Mouse (Mus musculus) kidney, adult 18-20 months (tissue): ENCODE measurements around the gene Rhoc.
"Not testable (repeated sequence)": the region's sequence is repeated elsewhere in the genome, so short reads cannot be mapped to it uniquely, and the experiment has no call there.

Experiments used
- DNase-seq: peaks from one replicate; pipeline ENCODE4 v3.0.0; 2021

Gene Rhoc

DNA sequence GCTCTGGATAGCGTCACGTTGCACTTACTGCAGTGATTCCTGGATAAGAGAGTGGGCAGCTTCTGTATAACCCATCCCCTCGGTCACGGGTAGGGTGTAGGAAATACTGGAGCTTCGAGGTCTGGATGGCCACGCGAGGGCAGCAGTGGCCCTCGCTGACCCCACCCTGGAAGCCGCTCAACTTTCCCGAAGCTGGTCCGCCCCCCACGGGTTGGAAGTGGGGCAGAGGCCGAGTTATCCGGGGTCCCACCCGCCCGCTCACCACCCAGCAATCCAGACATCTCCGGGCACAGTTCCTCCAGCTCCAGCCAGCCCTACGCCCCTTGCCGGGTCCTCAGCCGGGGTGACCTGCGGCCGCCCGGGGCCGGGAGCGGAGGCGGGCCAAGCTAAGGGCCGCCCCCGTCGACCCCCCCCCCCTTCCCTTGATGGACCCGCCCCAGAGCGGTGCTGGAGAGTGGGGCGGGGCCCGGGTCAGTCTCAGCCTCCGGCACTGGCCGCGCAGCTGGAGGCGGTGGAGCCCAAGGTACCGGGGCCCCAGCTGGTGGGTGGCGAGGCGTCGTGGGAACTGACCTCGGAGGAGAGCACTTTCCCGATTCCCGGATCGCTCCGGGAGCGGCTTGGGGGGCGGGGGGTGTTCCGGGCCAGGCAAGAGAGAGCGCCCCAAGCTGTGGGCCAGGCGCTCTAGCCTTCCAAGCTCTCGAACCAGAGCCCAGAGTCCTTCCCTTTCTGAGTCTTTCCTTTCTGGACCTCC lies 561 bp downstream of the Rhoc start:
- DNase-seq = peak; percentile 90

DNA sequence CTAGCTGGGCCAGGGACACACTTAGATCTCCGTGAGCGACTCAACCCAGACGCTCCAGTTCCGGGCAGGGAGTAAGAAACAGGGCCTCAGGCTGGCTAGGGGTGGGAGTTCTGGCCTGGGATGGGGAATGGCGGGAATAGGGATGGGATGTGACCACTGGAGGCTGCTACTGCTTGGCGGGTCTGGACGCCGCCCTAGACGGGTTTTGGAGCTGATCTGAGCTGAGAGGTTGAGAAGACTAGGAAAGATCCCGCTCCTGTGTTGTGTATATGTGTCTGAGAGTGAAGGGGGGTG lies 1.1 kb downstream of the Rhoc start:
- DNase-seq = no peak

DNA sequence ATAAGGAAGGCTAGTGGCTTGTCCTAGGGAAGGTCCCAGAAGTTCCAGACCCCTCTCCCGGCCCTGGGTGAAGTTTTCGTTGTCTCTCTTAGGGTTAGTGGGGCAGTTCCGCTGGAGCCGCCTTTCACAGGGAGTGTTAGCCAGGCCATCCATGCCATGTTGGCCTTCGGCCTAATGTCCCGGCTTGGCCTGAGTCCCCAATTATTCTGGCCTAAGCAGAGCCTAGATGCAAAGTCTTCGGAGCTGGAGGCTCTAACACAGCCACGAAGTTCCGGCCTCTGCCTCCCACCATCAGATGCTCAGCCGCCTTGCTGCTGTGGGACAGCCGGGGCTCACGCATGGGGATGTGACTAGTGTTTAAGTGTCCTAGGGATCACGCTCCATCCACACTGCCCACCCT lies 1.6 kb downstream of the Rhoc start:
- DNase-seq = peak; percentile 74

DNA sequence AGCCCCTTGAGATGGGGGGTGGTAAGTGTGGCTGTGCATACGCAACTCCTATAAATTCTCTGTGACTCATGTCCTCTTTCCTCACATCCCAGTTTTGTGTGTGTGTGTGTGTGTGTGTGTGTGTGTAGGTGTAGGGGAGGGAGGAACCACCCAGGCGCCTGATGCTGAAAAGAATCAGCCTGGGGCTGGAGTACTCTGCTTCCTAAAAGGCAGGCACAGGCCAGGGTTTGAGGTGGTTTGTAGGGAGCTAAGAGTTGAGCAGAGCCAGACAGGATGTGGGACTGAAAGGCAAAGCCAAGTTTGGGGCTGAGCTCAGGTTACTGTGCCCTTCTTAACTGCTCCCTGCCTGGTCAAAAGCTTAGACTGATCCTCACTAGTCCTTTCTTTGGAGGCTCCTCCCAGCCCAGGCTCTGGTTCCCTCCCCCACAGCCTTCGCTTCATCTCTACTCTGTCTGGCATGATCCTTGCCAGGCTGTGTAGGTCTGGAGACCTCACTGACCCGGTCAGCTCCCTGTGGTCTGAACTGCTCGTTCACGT lies 2.3 kb downstream of the Rhoc start:
- DNase-seq = peak; percentile 47

DNA sequence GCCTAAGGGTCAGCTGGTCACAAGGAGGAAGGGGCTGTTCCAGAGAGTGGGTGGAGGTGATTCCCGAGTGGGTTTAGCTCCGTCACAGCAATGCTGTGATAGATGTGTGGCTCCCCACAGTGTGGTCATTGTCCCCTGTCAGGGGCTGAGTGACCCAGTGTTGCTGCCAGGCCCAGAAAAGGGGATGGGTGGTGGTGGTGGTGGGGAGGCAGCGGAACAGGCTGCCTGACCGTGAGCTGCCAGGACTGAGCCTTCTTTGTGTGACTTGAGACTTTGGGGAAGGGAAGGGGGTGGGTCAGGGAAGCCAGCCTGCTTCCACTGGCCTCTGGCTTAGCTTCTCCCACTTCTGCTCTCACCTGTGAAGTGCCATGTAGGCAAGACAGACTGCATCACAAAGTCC lies 2.8 kb downstream of the Rhoc start:
- no peak for DNase-seq

DNA sequence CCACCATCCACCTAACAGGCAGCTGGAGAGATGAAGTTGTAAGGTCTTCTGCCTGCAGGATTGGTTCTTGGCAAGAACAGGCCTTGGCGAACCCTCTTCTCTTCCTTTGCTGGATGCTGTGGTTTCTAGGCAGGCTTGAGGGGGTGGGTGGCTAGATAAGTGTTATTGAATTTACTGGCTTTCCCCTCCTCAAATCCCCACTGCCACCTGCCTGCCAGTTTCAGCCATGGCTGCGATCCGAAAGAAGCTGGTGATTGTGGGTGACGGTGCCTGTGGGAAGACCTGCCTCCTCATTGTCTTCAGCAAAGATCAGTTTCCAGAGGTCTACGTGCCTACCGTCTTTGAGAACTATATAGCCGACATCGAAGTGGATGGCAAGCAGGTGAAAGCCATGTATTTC lies 3.5 kb downstream of the Rhoc start:
- no peak for DNase-seq

DNA sequence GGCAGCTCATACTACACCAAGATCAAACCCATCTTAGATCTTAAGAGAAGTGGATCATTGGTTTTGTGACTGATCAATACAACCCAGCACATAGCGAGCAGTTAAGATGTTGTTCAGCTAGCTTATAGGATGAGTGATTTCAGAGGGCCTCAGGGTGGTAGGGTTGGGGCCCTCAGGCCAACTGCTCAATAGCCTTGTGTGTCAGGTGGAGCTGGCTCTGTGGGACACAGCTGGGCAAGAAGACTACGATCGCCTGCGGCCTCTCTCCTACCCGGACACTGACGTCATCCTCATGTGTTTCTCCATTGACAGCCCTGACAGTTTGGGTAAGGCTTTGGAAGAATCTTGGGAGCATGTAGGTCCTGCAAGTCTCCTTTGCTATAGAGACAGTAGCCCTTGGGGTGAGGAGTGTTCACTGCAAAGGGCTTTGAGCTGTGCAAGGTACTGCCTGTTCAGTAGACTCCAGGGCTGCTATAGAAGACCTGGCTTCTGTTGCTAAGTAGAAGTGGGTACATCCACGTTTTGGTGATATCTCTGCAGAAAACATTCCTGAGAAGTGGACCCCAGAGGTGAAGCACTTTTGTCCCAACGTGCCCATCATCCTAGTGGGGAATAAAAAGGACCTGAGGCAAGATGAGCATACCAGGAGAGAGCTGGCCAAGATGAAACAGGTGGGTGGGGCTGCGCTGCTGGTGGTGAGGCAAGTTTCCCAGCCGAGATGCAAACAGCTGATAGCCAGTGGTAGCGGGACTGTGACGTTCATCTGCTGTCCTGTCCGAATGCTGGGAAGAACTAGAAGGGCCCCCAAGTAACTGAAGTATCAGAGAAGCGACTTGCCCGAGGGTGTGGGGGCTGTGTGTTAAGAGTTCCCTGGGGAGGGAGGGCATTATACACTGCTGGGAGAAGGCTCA lies 4.4 kb downstream of the Rhoc start:
- DNase-seq = no peak

DNA sequence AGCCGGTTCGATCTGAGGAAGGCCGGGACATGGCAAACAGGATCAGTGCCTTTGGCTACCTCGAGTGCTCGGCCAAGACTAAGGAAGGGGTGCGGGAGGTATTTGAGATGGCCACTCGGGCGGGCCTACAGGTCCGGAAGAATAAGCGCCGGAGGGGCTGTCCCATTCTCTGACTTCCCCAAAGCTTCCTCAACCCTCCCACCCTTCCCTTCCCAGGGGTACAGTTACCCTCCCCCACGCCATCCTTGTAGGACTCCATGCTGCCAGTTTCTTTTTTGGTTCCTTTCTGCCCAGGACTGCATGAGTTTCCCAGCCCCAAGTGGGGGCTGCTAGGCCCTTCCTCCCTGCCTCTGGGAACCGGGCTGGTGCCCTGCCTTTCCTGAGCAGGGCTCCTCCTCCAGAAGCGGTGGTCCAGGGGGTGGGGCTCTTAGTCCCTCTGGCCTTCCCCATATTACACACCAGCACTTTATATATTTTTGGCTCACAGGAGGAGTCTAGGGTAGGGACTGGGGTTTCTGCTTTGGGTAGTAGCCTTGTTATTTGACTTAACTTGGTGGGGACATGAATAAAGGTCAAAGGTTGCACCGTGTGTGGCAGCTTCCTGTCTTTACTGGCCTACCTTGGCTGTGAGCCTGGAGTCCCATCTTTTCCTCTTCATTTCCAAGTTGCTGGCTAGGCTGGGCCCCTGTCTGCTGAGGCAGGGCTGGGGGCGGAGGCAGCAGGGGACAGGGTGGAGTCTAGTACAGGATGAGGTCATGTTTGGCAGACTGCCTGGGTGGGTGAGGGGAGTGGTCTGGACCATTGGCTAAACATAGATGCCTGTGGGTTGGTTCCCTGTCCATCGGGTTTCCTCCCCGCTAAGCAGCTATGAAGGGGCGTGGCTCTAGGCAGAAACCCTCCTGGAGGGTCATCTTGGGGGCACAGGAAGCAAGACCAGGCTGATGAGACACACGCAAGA lies 6.0 kb downstream of the Rhoc start:
- DNase-seq = peak; percentile 95

DNA sequence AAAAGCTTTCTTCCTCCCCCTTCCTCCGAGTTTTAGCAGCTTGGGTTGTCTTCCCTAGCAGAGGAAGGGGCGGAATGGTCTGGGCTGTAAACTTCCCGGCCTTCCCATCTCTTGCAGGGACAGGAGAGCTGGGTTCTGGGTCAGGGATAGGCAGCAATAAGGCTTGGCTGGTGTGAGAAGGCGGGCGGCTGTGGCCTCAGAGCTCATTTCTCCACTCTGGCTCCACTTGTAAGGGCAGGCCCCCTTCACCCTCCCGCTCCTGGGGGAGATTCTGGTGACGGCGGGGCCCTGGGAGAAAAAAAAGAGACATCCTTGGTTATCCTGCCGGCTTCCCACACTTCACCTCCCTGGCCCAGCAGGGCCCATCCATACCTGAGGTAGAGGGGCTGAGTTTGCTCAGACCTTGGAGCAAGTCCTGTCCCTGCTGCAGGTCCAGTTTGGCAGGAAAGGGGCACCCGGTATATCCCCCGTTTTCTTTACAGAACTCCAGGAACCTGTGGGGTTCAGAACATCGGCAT lies 6.8 kb downstream of the Rhoc start:
- no peak for DNase-seq

DNA sequence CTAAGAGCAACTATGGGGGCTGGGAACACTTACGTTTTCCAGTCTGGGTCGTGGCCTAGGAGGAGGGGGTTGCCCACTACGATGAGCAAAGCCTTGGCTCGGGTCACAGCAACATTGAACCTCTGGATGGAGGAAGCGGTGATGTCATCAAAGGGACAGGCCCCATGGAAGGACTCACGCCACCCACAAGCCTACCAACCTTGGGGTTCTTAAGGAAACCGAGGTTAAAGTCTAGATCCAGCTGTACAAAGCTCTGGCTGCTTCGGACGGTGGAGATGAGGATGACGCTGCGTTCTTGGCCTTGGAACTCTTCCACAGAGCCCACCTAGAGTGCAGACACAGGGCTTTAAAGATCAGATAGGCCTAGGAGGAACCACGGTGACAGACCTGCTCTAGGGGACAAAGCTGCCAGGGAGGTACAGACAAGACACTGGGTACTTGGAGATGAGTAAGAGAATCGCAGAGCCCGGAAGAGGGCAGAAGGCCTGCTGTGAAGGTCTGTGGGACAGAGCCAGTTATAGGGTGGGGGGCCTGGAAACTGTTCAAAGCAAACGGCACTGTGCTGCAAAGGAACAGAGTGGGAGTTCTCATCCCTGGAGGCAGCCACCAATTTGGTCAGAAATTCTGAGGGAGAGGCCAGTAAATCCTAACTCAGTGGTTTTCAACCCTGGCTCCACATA lies 7.6 kb downstream of the Rhoc start:
- DNase-seq = peak; percentile 18

DNA sequence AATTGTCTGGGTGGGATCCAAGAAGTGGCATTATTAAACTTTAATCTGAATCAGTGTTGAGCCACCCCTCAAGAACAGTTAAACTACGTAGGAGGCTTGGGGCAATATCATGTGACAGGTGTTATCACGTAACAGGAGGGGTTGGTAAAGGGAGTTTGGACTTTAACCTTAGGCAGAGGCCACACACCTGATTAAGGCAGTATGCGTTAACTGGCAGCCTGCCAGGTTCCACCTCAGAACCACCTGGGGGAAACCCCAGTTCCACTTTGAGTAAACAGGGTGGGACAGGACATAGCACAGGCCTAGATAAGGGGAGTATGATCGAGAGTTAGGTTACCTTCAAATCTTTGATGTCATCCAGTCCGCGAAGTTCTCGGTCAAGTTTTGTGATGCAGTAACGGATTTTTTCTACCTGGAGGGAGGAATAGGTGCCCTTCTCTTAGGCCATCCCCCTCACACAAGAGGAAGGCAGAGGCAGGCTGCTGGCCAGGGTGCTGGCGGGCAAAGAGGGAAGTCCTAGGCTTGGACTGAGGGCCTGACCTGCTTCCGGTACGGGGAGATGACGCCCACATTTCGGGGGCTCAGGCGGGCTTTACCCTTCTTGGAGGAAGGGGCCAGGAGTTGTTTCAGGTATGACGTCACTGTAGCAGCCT lies 8.4 kb downstream of the Rhoc start:
- DNase-seq = peak; percentile 70

DNA sequence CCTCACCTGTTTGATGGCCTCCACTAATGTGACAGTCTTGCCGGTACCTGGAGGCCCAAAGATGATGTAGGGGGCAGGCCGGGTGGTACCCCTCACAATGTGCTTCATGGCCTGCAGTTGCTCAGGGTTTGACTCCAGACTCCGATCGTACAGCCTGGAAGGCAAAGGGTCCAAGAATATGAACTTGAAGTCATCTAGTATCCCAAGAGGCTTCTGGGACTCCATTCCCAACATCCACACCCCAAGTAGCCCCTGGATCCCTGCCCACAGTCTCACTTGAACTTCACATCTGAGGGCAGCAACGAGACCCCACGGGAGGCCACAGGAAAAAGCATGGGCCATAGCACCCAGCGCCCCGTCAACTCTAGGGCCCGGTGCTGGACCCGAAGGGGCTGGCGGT lies 12.5 kb downstream of the Rhoc start:
- no peak for DNase-seq

DNA sequence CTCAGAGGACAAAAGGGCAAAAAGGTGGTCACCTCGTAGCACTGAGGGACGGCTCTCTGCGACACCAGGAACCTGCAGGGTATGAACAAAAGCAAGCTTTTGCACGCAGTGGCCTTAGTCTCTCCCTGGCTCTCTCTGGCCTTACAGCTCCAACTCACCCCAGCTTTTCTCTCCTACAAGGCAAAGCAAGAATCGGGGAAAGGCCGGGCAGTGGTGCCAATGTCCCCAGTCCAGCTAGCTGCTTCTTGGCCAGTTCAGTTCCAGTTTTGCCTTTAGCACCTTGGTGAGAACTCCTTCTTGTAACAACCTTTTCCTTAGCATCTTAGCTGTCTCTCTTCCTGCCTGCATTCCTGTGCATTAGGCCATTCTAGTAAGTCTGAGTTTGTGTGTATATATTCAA lies 13.3 kb downstream of the Rhoc start:
- no peak for DNase-seq

DNA sequence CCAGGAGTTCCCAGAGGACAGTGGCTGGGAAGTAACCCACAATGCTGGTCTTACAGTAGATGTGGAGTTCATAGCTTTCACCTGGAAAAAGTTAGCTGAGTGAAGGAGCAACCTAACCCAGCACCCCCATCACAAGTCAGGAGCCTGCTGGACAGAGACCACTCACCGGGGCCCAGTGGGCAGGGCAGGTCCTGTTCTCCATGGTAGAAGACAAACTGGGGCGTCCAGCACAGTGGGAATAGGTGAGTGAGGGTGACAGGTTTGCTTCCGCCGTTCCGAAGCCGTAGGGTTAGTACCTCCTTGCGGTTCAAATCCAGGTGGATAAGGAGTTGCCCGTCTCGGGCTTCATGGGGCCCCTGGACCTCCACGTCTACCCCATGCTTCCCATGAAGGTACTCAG lies 16.1 kb downstream of the Rhoc start:
- no peak for DNase-seq

DNA sequence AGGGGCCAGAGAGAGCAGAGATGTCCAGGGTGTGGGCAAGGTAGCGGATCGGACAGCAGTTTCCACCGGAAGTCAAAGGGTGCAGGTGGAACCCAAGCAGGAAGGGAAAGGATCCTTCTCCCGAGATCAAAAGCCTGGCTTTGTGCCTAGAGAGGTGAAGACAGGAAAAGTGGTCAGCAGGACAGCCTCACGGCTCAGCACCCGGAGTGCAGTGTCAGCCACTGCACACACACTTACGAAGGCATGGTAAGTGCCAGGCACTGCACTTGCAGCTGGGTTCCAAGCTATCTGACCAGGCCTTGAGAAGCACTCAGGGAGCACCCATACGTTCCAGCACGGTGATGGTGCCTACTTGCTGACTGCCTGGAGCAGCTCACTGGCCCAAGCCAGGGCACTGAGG lies 17.4 kb downstream of the Rhoc start:
- DNase-seq = no peak

DNA sequence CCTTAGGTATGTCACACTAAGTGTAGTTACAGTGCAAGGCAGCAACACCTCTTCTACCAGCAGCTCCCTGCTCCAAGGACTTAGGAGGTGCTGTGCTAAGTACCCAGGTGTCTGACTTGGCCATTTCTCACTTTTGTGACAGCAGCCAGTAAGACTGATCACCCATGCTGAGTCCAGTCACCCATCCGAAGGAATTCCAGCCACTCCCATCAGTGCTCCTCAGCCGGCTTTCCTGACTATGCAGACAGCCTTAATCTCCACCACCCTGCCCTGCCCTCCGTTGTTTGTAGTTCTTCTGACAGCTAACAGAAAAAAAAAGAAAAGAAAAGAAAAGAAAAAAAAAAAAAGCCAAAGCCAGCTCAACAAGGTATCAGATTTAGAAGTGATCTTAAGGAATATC lies 23.6 kb downstream of the Rhoc start:
- no peak for DNase-seq

DNA sequence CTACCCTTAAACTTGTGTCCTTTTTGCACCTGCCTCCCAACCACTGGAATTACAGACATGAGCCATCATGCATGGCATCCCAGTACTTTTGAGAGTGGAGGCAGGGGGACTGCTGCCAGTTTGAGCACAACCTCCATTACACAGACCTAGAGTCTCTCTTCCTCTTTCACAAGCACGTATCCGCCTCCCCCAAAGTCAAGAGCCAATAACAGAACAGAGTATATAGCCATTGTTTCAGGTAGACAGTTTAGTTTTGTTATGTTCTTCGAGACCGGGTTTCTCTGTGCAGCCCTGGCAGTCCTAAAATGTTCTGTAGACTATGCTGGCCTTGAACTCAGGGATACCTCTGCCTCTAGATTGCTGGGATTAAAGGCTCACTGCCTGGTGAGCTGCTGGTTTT lies 24.1 kb downstream of the Rhoc start:
- no peak for DNase-seq

DNA sequence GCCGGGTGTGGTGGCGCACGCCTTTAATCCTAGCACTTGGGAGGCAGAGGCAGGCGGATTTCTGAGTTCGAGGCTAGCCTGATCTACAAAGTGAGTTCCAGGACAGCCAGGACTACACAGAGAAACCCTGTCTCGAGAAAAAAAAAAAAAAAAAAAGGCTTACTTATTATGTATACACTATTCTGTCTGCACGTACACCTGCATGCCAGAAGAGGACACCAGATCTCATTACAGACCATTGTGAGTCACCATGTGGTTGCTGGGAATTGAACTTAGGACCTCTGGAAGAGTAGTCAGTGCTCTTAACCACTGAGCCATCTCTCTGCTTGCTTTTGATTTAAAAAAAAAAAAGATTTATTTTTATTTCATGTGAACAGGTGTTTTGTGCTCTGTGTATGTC lies 25.1 kb downstream of the Rhoc start:
- not testable (repeated sequence) for DNase-seq

DNA sequence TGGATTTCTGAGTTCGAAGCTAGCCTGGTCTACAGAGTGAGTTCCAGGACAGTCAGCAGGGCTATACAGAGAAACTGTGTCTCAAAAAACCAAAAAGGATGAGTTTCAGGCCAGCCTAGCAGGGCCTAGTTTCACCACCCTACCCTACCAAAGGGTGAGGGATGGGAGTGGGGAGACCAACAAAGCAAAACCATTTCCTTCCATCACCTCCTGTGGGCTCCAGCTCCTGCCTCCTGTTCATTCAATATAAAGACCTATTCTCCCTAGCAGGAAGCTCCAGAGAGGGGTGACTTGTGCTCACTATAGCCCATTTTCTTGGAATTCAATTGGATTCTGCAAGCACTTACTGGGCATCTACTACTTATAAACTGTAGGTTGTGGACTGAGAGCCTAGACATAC lies 26.6 kb downstream of the Rhoc start:
- DNase-seq = no peak

DNA sequence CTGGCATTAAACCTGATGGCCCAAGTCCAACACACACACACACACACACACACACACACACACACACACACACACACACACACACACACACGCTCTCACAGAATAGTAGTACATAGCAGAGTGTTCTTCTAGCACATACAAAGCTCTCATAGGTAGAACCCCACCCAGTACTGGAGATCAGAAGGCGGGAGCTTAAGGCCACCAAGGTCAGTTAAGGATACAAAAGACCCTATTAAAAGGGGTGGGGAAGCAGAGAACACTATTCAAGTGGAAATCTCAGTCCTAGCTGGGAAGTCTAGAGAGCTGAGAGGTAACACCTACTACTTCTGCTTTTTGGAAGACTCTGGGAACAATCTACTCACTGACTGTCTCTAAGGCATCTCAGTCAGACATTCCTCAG lies 27.2 kb downstream of the Rhoc start:
- DNase-seq = no peak

DNA sequence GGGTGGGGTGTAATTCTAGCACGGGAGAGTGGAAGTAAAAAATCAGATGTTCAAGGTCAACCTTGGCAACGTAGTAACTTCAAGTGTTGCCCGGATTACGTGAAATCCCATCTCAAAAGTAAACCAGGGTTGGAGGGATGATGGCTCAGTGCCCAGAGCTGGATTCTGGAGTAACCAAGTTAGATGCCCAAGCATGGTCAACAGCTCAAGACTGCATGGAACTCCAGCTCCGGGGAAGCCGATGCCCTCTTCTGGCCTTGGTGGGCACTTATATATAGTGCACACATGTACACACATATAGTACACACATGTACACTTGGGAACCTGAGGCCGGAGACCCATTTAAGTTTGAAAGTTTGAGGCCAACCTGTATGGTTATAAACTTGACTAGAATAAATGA lies 28.0 kb downstream of the Rhoc start:
- no peak for DNase-seq
